Mouse (Mus musculus) layer of hippocampus, adult 8-10 months (tissue): Measurements from ENCODE around the gene Il1a. TPM values are rescaled to one million over a fixed set of nuclear protein-coding genes. Genes with fewer than 3 reads are reported as not detected.

Source experiments
- DNase-seq, 2 experiments: peaks; one replicate each; pipeline ENCODE4 v3.0.0; 2022; ENCODE audit warnings: low spot score in 2 of 2
- total RNA-seq, 4 experiments: library from RNA; stranded (reverse); gene quantifications; 2 replicates each; pipeline ENCODE4 v1.2.4; 2022

The Il1a gene
- 1 to 10 TPM in 2 of 4 experiments, under 1 TPM in 2; 0.27 to 2.0 (median 1.0) TPM for total RNA-seq

DNA sequence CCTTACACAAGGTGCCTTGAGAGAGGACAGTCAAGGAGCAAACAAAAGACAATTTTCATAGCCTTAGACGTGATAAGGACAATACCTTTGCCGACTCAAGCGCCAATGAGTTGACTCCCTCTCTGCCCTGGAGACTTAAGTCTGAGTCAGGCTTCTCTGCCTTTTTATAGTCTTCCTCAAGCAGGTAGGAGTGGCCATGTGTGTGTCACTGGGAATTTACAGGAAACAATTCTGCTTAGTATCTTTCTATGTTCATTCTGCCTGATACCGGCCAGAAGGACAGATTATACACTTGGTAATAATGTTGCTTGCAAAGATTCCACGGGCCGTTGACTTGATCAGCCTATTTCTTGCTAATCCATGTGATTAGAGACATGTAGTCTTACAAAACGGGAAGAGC lies at the start of gene Il1a:
Il1a (minus strand) TSS at position 137 of the 400 bp plus-strand sequence.
- no peak for DNase-seq

DNA sequence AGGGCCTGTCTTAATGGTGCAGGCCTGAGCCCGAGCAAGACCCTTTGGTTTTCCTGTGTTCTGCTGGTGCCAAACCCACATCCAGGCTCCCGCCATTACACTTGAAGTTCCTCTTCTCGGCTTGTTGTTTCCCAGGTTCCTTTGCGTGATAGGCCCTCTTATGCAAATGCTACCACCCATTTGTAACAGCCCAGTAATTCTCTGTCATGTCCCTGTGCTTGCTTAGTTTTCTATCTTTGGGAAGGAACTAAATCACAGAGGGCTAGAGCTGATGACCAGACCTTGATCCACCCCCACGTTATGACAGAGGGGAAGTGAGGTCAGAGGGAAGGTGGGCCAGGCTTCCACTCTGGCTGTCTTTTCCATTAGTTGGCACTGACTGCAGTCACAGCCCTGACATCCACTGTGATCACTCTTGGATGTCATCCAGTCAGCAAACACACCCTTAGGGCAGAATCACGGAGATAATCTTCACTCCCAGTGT lies 28.4 kb upstream of the Il1a start:
- DNase-seq, result no peak

DNA sequence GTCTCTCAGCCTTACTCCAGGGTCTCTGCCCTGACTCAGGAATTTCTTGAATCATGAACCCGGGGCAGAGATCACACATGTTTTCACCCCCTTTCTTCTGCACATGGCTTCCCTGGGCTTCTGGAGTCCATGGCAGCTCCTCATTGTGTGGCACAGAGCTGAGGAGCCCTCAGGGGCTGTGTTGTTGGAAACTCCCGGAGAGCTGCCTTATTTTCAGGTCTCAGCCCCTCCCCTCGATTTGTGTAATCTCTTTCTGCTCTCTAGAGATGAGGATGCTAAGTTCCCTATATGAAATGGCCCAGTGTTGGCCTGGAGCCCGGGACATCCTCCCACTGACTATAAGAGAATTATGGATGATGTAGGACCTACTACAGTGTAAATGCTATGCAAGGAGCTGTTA lies 23.7 kb upstream of the Il1a start:
- DNase-seq, result no peak

DNA sequence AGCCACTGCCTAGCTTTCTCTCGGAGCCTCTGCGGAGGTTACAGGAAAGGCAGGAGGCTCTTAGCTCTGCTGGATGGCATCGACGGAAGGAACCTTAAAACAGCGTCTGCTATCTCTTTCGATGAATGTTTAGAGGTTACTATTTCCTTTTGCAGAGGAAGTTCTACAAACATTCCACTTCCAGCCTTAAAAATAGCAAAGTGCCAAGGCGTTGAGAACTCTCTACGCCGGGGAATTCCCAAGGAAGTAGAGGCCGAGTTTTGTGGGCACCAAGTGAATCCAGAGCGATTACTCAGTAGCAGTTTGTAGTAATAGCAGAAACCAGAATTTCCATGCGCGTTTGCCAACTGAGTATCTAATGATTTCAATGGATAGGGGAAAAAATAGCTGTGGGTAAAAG lies 20.8 kb upstream of the Il1a start:
- DNase-seq, result no peak

DNA sequence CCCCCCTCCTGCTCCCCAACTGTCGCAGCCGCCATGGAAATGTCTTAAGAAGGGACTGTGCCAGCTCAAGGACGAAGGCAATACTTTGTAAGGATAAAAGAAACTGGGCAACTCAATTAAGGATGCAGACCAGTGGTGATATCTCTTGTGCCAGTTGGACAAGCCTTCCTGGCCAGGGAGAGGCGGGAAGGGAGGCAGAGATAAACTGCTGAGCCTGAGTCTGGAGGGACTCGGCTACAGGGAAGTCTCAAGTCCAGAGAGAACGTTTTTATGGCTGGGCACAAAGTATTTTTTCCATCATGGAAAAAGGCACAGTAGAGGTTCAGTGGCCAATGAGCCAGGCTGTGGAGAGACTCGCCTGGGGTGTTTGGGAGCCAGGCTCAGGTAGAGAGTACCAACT lies 20.3 kb upstream of the Il1a start:
- DNase-seq, result no peak

DNA sequence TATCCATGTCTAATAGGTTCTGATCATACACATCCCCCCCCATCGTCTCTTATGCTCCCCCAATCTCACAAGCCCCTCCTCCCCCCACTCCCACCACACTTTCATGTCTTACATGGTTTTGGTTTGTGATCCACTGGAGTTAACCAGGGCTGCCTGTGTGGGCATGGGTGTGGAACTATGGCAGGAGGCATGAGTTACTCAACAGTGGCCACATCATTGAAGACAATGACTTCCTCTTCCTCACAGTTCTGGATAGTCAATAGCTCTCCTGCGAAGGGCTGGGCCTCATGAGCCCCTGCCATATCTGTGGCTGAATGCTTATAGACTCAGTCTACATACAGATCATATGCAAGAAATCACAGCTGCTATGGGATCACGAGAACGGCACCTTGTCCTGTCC lies 18.5 kb upstream of the Il1a start:
- DNase-seq, result no peak

DNA sequence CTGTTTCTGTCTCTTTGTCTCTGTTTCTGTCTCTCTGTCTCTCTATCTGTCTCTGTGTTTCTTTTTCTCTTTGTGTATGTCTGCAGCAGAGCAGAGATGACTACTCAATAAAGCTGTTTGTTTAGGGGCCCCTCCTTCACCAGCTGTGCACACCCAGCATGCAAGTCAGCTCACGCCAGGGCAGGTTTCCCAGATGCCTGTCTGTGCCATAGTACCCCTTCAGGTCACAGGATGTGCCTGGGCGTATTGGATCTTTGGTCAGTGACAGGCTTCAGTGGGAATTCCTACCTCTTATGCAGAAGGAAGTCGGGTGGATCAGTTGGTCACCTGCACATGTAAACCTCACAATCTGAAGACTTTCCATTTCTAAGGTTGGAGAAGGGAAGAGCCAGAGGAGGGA lies 14.4 kb upstream of the Il1a start:
- DNase-seq, result no peak

DNA sequence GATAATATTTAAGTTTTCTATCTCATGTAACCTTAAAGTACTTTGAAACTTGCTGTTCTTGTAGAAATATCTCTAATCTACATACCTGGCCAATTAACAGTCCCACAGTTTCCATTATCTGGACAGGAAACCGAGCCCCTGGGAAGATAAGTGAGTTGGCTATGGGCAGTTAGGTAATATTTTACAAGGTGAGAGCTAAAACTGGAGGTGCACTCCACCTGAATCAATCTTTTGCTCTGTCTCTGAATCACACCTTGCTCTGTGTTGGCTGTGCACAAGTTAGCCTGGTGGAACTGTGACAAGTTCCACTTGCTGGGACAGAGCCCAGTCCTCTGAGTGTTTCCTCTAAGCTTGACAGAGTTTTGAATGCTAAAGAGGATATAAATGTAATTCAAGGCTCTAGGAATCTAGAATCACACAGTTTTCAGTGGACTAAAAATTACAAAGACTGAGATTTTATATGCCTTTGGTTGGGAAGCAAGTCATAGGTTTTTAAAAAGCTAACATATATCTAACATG lies 12.4 kb upstream of the Il1a start:
- DNase-seq, result no peak

DNA sequence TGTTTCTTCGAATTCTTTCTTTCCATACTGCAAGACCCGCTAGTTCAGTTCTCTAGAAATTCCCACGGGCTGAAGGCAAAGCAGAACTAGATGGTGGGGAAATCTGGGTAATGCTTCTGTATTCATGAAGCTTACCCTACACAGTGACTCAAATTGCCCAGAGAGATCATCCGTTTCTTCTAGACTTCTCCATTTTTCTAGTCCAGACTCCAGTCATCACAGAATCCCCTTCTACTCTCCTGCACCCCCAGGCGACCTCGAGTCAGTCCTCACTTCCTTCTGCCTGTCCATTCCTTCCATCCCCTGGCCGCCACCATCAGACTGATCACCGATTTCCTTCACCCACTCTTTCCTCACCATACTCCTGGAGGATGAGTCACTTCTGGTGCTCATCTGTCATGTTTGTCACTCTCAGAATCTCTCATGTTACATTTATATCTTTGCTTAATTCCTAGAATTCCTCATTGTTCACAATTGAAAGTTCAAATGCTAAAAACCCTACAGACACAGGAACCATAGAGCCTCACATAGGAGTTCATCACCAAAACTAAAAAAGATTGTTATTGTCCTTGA lies 10.3 kb upstream of the Il1a start:
- DNase-seq, result no peak

DNA sequence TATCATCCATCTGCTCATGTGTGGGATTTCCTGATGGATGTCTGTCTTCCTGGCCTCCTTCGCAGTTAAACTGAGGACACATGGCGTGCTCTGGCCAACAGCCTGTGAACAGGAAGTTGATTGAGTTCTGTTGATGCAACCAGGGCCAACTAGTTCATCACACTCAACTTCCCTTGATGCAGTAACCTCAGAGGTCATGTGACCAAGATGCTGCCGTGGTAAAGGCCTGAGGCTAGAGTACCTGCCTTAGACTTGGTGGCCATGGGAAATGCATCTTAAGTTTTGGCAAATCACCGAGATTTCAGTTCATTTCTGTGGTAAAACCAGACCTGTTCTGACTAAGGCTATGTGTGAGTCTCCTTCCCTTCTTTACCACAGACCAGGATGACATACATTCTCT lies 6.1 kb upstream of the Il1a start:
- DNase-seq, result no peak

DNA sequence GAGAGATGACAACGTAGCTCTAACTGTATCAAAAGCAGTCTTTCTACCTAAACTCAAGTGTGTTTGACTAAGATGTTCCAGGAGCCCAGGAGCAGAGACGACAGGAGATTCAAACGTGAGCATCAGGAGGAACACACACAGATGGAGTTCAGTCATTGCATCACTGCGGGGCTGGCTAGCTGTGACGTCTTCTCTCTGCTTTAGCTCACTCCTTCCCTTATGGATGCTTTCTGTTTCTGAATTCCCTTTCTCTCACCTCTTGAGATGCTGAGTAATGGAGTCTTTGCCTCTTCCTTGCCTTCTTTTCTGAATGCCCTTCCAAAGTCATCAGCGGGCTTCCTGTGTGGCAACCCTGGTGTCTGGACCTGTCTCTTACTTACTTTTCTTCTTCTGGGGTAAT lies 5.1 kb upstream of the Il1a start:
- DNase-seq, result no peak

DNA sequence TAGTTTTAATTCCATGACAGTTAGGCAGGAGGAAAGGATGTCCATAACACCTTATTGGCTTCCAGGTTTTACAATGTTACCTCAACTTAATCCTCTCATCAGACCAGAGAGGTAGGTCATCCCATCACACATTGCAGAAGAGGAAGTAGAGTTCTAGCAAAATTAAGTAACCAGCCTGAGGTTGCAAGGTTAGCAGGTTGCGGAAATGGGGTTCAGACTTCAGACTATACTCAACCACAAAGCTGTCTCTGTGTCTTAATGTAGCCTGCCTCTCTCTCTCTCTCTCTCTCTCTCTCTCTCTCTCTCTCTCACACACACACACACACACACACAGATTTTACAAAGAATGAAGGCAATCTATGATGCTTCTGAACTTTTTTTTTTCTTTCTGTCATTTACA lies 4.2 kb upstream of the Il1a start:
- no peak for DNase-seq

DNA sequence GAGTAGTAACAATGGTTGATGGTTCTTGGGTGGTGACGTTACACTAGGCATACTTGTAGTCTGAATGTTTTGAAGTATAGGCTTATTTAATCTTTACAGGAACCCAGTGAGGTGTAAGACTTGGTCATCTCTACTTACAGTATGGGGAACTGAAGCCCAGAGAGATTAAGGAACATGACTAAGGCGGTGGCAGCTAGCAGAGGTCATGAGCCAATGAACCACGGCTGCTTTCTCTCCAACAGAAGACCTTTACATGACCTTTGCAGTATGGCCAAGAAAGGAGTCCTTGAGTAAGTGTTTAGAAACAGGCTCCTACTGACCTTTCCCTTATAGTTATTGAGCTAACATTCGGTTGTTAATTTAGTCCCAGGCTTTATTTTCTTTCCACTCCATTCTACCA lies 3.8 kb downstream of the Il1a start:
- DNase-seq, result no peak

DNA sequence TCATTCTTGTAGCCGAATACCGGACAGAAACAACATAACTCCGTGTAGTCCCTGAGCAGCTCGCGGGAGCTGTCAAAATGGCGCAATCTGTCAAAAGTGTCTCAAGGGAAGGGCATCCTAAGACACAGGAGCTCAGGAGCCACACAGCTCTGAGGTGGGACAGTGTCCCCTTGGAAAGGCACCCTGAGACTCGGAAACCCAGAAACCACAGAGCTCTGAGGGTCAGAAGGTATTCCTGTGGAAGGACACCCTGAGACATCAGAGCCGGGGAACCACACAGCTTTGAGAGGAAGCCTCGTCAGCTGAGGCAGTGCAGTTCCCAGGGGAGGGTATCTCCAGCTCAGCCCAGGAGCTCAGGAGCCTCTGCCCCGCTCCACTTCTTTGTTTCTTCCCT lies 12.2 kb downstream of the Il1a start:
- no peak for DNase-seq

DNA sequence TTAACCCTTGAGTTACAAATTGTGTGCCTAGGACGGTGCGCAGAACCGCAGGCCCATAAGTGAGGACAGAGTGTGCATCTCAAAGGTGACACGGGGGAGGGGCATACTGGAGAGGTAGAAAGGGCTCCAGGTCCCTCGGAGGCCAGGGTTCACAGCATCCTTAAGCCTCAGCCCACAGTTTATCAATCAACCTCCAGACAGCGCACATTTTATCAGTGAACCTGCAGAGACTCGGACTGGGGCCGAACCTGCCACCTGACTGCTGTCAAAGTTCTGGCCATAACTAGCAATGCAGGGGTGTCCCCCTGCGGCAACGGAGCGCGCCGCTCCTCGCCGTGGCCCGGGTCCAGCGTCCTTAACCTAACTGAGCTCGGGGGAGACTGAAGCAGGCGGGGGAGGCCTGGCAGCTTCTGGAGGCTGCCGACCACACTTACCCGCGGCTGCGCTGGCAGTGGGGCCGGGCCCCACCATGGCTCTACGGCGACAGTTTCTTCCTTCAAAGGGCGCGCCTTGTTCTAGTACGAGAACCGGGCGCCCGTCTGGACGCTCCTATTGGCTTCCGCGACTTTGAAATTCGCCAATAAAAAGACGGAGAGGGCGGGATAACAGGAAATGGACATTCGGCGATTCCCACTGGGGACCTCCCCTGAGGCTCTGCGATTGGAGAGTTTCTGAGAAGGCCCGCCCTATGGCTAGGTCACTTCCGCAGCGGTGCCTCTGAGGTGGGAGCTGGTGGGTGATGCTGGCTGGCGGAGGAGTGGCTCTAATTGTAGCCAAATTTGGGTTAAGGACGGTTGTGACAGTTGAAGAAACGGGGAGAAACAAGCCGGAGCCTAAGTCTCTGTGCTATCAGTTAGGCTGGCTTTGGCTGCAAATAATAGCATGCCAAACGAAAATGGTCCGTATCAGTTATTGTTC lies 12.8 kb downstream of the Il1a start, which contains the start of gene Ckap2l:
Ckap2l (minus strand) TSS at position 542 of the 918 bp plus-strand sequence.
- DNase-seq, result peak; percentile 97

DNA sequence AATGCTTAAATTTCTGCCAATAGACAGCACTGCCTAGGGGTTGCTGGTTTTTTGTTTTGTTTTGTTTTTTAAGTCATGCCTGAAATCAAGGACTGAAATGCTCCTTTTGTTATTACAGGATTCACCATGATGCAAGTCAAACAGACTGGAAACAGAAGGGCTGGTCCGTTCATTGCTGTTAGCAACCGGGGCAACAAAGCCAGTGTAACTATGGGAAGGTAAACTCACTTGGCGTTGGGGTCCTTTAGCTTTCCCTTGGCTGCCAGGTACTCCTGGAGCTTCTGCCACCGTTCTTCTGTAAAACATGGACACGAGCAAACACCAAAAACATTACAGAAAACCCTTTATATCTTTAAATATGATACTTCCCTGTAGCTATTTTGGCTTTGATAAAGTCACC lies 13.7 kb downstream of the Il1a start:
- DNase-seq, result no peak

DNA sequence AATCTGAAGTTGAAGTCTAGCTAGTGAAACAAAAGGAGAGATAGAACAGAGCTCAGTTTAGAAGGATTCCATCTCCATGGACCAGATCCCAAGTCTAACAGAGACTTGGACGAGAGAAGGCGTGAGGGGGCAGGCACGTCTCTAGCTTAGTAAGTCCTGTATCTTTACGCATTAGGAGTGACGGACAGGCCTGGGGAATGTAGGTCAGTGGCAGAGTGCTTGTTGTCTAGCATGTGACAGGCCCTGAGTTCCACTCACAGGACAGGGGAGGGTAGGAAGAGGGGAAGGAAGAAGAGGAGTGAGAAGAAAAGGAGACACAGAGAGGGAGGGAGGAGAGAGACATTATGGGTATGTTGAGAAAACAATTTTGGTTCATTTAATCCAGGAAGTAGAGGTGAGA lies 14.7 kb downstream of the Il1a start:
- DNase-seq, result no peak

DNA sequence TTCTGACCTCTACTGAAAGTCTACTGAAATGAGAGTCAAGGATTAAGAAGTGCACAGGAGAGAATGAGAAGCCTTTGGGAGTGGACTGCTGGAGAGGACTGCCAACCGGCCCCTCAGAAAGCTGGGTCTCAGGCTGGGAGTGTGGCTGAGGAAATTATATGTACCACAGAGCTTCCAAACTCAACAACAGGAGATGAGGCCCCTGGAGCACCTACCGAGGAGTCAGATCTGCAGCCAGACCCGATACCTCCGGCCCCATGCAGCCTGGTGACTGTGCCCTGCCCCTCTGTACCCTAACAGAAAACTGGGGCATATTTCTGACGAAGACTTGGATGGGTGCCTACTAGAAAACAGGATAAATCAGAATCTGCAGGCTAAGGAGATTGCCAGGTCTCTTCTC lies 35.9 kb downstream of the Il1a start:
- DNase-seq, result no peak

DNA sequence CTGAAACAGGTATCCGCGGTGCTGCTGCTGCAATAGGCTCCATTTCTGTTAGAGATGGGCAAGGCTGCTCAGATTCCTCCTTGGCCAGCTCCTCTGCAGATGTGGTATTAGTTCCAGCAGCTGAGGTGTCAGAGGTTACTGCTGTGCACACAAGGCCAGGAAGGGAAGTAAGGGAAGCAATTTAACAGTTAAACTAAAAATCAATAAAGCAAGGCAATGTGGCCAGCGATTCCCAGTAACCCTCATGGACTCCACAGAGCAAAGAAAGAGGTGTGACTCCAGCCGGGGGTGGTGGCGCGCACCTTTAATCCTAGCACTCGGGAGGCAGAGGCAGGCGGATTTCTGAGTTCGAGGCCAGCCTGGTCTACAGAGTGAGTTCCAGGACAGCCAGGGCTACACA lies 39.2 kb downstream of the Il1a start:
- no peak for DNase-seq

DNA sequence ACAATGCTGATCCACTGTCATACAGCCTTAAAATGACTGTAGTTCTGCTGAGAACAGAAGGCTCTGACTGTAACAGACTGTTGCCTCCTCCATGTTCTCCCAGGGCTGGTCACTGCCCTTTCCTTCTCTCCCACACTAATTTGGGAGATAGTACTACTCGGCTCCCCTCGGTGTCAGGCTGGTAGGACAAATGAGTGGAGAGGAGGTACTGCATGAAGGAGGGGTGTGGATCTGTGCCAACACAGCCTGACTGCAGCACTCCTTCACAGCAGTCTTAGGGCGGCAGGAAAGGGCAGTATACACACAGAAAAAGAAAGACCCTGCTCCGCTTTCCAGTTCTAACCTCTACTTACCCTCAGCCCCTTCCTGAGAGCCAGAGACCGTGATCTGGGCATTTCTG lies 39.8 kb downstream of the Il1a start:
- no peak for DNase-seq

DNA sequence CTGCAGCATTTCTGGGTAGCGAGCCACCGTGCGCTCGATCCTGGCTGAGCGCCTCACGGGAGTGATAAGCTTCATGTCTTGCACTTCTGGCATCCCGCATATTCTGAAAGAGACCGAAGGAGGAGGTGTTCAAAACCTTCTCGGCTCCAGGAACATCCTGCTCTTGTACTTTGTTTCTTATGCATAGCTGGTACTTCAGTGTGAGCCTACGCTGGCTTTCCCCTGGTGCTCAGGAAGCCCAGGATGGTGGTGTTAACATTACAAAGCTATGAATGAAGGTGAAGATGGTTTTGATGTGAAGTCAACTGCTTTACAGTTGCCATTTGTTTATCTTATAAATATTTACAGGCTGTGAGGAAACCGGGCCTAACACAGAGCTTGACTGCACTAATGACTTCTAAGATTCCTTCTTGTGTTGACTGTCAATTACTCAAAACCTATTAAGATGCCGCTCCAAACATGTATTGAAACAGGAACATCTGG lies 40.6 kb downstream of the Il1a start:
- no peak for DNase-seq

DNA sequence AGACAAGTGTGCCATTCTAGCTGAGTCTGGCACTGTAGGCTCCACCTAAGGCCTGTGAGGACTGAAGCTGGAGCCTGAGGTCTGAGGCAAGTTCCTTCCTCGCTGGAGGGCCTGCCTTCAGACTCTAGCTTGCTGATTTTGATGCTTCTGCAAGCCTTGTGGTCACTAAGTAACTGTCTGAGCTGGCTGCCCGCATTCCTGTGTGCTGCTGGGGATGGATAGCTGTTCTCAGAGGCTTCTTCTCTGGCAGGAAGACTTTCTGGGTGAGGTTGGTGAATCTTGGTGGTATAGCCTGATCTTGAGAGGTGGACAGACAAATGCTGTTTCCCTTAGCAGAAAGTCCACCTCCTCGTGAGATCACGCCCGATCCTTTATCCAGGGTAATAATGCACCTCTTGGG lies 42.0 kb downstream of the Il1a start:
- no peak for DNase-seq

DNA sequence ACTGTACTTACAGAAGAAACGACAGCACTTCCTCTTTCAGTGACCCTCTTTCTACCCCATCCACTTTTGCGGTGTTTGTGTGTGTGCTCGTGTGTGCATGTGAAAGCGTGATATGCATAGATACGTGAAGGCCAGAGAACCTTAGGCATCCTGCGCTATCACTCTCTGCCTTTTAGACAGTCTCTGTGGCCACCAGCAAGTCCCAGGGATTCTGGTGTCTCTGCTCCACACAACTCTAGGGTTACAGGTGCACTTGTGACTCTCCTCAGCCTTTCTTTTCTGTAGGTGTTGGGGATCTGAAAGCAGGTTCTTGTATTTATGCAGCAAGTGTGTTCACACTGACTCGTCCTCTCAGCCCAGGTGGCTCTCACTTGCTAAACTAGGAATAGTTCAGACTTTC lies 44.5 kb downstream of the Il1a start:
- no peak for DNase-seq
